Mouse (Mus musculus): ENCODE results near the gene Tnnc1.

GRCm38 (mm10) chr14:31166827-31167226, 41.3 kb upstream of the Tnnc1 start:
- TF ChIP-seq CTCF (IDR thresholded peaks at IDR 0.05; ENCODE audit: borderline replicate concordance, extremely low read depth, insufficient read depth, insufficient read length): no peak
- no peak for TF ChIP-seq POLR2A (IDR thresholded peaks at IDR 0.05; ENCODE audit: borderline replicate concordance, extremely low read depth, insufficient read depth, insufficient read length, poor library complexity, severe bottlenecking)
